Mouse (Mus musculus): Measurements from ENCODE around the gene Cyld. TPM values are rescaled to one million over a fixed set of nuclear protein-coding genes. Genes with fewer than 3 reads are reported as not detected.

Cyld gene
- total RNA-seq, 2 experiments from 2014 or later, result 13.1 to 16.4 TPM

- no peak for DNase-seq
- intact Hi-C loops (cut with DNase I), result no loop called here
Observed at GRCm38 (mm10) chr8:88686226-88686905, 10.5 kb upstream of the Cyld start.

- no peak for DNase-seq
- intact Hi-C loops (cut with DNase I), result no loop called here
Observed at GRCm38 (mm10) chr8:88686906-88687235, 10.0 kb upstream of the Cyld start.

- no peak for DNase-seq
- intact Hi-C loops (cut with DNase I), result no loop called here
Observed at GRCm38 (mm10) chr8:88689151-88689550, 7.7 kb upstream of the Cyld start.

- intact Hi-C loops (cut with DNase I), result loop anchor here (10.0 kb wide), 1 partner anchor 325 kb away; the partner anchor contains the start of gene Brd7
- DNase-seq, result no peak
Observed at GRCm38 (mm10) chr8:88689891-88690290, 6.9 kb upstream of the Cyld start.

- no peak for DNase-seq
- intact Hi-C loops (cut with DNase I), result loop anchor here (10.0 kb wide), 1 partner anchor 327 kb away; the partner anchor contains the start of gene Brd7
Observed at GRCm38 (mm10) chr8:88691342-88691948, 5.4 kb upstream of the Cyld start.

- no peak for DNase-seq
- intact Hi-C loops (cut with DNase I), result loop anchor here (10.0 kb wide), 1 partner anchor 327 kb away; the partner anchor contains the start of gene Brd7
Observed at GRCm38 (mm10) chr8:88691961-88692360, 4.9 kb upstream of the Cyld start.

GRCm38 (mm10) chr8:88692866-88693265 is 4.0 kb upstream of the Cyld start:
- intact Hi-C loops (cut with DNase I), result loop anchor here (10.0 kb wide), 1 partner anchor 328 kb away; the partner anchor contains the start of gene Brd7
- no peak for DNase-seq

- intact Hi-C loops (cut with DNase I), result loop anchor here (10.0 kb wide), 1 partner anchor 329 kb away; the partner anchor contains the start of gene Brd7
- DNase-seq, result no peak
Observed at GRCm38 (mm10) chr8:88693376-88693775, 3.5 kb upstream of the Cyld start.

GRCm38 (mm10) chr8:88694291-88694690 is 2.5 kb upstream of the Cyld start:
- no peak for DNase-seq

GRCm38 (mm10) chr8:88696228-88696627 is 600 bp upstream of the Cyld start:
- intact Hi-C loops (cut with DNase I), result loop anchor here (5.0 to 10.0 kb wide), 2 partner anchors 69 to 331 kb away; partner anchors contain the start of gene Brd7
- no peak for DNase-seq

More at GRCm38 (mm10) chr8:88694291-88694690, 2.5 kb upstream of the Cyld start:
- intact Hi-C loops (cut with DNase I), result loop anchor here (10.0 kb wide), 1 partner anchor 329 kb away; the partner anchor contains the start of gene Brd7

- intact Hi-C loops (cut with DNase I), result loop anchor here (5.0 to 10.0 kb wide), 2 partner anchors 70 to 333 kb away; partner anchors contain the start of gene Brd7
- DNase-seq, result no peak
Observed at GRCm38 (mm10) chr8:88697642-88698031, 809 bp downstream of the Cyld start.

GRCm38 (mm10) chr8:88698048-88698447 is 1.2 kb downstream of the Cyld start:
- intact Hi-C loops (cut with DNase I), result loop anchor here (5.0 to 10.0 kb wide), 2 partner anchors 71 to 333 kb away; partner anchors contain the start of gene Brd7
- DNase-seq, result no peak

GRCm38 (mm10) chr8:88701611-88702010 is 4.8 kb downstream of the Cyld start:
- DNase-seq, result no peak
- intact Hi-C loops (cut with DNase I), result no loop called here

GRCm38 (mm10) chr8:88702816-88703215 is 6.0 kb downstream of the Cyld start:
- no peak for DNase-seq
- intact Hi-C loops (cut with DNase I), result no loop called here

- intact Hi-C loops (cut with DNase I), result no loop called here
- DNase-seq, result no peak
Observed at GRCm38 (mm10) chr8:88723256-88723963, 26.6 kb downstream of the Cyld start.

GRCm38 (mm10) chr8:88755175-88755791 is 58.5 kb downstream of the Cyld start:
- peak; percentile 64 to 65 for DNase-seq
- intact Hi-C loops (cut with DNase I), result no loop called here

GRCm38 (mm10) chr8:88761980-88762379 is 65.2 kb downstream of the Cyld start:
- no peak for DNase-seq
- intact Hi-C loops (cut with DNase I), result no loop called here

- intact Hi-C loops (cut with DNase I), result no loop called here
Observed at GRCm38 (mm10) chr8:88771241-88771640, 74.4 kb downstream of the Cyld start.

GRCm38 (mm10) chr8:88774593-88775297 is 77.9 kb downstream of the Cyld start:
- intact Hi-C loops (cut with DNase I), result no loop called here

More at GRCm38 (mm10) chr8:88771241-88771640, 74.4 kb downstream of the Cyld start:
- DNase-seq, result no peak

GRCm38 (mm10) chr8:88775298-88775646 is 78.4 kb downstream of the Cyld start:
- DNase-seq, result no peak
- intact Hi-C loops (cut with DNase I), result no loop called here

More at GRCm38 (mm10) chr8:88774593-88775297, 77.9 kb downstream of the Cyld start:
- DNase-seq, result no peak
